Mouse (Mus musculus): Measurements from ENCODE around the gene Ppt1. TPM values are rescaled to one million over a fixed set of nuclear protein-coding genes. Genes with fewer than 3 reads are reported as not detected.

The Ppt1 gene
- 46.8 and 50.7 TPM in 2 replicates for polyA plus RNA-seq (2015; fragmentation: Nextera tagmentation; extraction: Ambion mirVana)

- H3K27ac ChIP-seq (replicated peaks) = 0 out of 2 replicates have a peak within 1 kb of the TSS, but pooled peaks have one; percentile 49
- peak; percentile 94 for ATAC-seq (ENCODE audit: low FRiP score, low TSS enrichment)
Measured at GRCm38 (mm10) chr4:122835530-122836402, at the start of gene Ppt1. TSS of gene Ppt1 (plus strand) at chr4:122836242.

GRCm38 (mm10) chr4:122789335-122790089, 46.5 kb upstream of the Ppt1 start:
- TF ChIP-seq EP300 (optimal IDR thresholded peaks at IDR 0.05) = no peak
- TF ChIP-seq CTCF (IDR thresholded peaks at IDR 0.05; ENCODE audit: low read depth) = no peak
- H3K4me2 ChIP-seq (replicated peaks; ENCODE audit: low read depth) = no peak overlapping the region
- no peaks in the 10 kb centered on the region for H3K4me1 ChIP-seq (replicated peaks; ENCODE audit: control insufficient read depth, insufficient read depth)
- no peaks in the 10 kb centered on the region for H3K36me3 ChIP-seq (ENCODE audit: control insufficient read depth, insufficient read depth, low read length)
- H3K9ac ChIP-seq (ENCODE audit: low read length) = no peak overlapping the region
- H3K4me3 ChIP-seq (ENCODE audit: low read depth, low read length) = no peak overlapping the region
- peak overlapping the region; percentile 35; the same call in 1 of the 2 replicates for H3K27ac ChIP-seq (replicated peaks)
- ATAC-seq (ENCODE audit: low FRiP score, low TSS enrichment) = peak; percentile 91
- H3K27me3 ChIP-seq (ENCODE audit: control insufficient read depth, insufficient read depth, low read length) = no peaks in the 10 kb centered on the region
- DNase-seq (ENCODE audit: low spot score) = peak; percentile 44
- no peaks in the 10 kb centered on the region for H3K9me3 ChIP-seq (ENCODE audit: control insufficient read depth, low read length)
- WGBS = 40% methylated on average over 4 of the region's 4 CpGs

More at GRCm38 (mm10) chr4:122835530-122836402, at the start of gene Ppt1:
- Histone ChIP-seq H3K4me1 (replicated peaks; ENCODE audit: control insufficient read depth, insufficient read depth) (0 out of 2 replicates have a peak, but pooled peaks cover 2% of the 10 kb centered on the region), H3K36me3 (ENCODE audit: control insufficient read depth, insufficient read depth, low read length) (no peaks in the 10 kb centered on the region), H3K9me3 (ENCODE audit: control insufficient read depth, low read length) (no peaks in the 10 kb centered on the region), H3K4me3 (ENCODE audit: low read depth, low read length) (peak within 1 kb of the TSS; percentile 79), H3K9ac (ENCODE audit: low read length) (peak within 1 kb of the TSS; percentile 80), H3K4me2 (replicated peaks; ENCODE audit: low read depth) (peak within 1 kb of the TSS; percentile 84), H3K27me3 (ENCODE audit: control insufficient read depth, insufficient read depth, low read length) (no peaks in the 10 kb centered on the region)
- TF ChIP-seq EP300 (optimal IDR thresholded peaks at IDR 0.05) (no peak), CTCF (IDR thresholded peaks at IDR 0.05; ENCODE audit: low read depth) (peak; percentile 56)
- WGBS = 3% methylated on average over 31 of the region's 31 CpGs
- DNase-seq (ENCODE audit: low spot score) = peak; percentile 89

GRCm38 (mm10) chr4:122808108-122808507, 27.9 kb upstream of the Ppt1 start:
- 22% methylated on average over 4 of the region's 4 CpGs for WGBS
- no peak overlapping the region for H3K4me2 ChIP-seq (replicated peaks; ENCODE audit: low read depth)
- DNase-seq (ENCODE audit: low spot score) (peak; percentile 84), ATAC-seq (ENCODE audit: low FRiP score, low TSS enrichment) (peak; percentile 79)
- no peaks in the 10 kb centered on the region for H3K27me3 ChIP-seq (ENCODE audit: control insufficient read depth, insufficient read depth, low read length)
- TF ChIP-seq EP300 (optimal IDR thresholded peaks at IDR 0.05) = no peak
- TF ChIP-seq CTCF (IDR thresholded peaks at IDR 0.05; ENCODE audit: low read depth) = peak; percentile 94
- H3K9ac ChIP-seq (ENCODE audit: low read length) = no peak overlapping the region
- H3K4me3 ChIP-seq (ENCODE audit: low read depth, low read length) = no peak overlapping the region
- H3K27ac ChIP-seq (replicated peaks) = no peak overlapping the region
- H3K4me1 ChIP-seq (replicated peaks; ENCODE audit: control insufficient read depth, insufficient read depth) = no peaks in the 10 kb centered on the region
- H3K36me3 ChIP-seq (ENCODE audit: control insufficient read depth, insufficient read depth, low read length) = no peaks in the 10 kb centered on the region
- H3K9me3 ChIP-seq (ENCODE audit: control insufficient read depth, low read length) = no peaks in the 10 kb centered on the region

GRCm38 (mm10) chr4:122811180-122811579, 24.9 kb upstream of the Ppt1 start:
- DNase-seq (ENCODE audit: low spot score) (no peak), ATAC-seq (ENCODE audit: low FRiP score, low TSS enrichment) (no peak)
- Histone ChIP-seq H3K9ac (ENCODE audit: low read length) (no peak overlapping the region), H3K27ac (replicated peaks) (no peak overlapping the region), H3K36me3 (ENCODE audit: control insufficient read depth, insufficient read depth, low read length) (no peaks in the 10 kb centered on the region), H3K4me3 (ENCODE audit: low read depth, low read length) (no peak overlapping the region), H3K9me3 (ENCODE audit: control insufficient read depth, low read length) (no peaks in the 10 kb centered on the region), H3K4me1 (replicated peaks; ENCODE audit: control insufficient read depth, insufficient read depth) (no peaks in the 10 kb centered on the region), H3K27me3 (ENCODE audit: control insufficient read depth, insufficient read depth, low read length) (no peaks in the 10 kb centered on the region), H3K4me2 (replicated peaks; ENCODE audit: low read depth) (no peak overlapping the region)
- TF ChIP-seq EP300 (optimal IDR thresholded peaks at IDR 0.05) = no peak
- no peak for TF ChIP-seq CTCF (IDR thresholded peaks at IDR 0.05; ENCODE audit: low read depth)
- WGBS = 52% methylated on average over 1 of the region's 1 CpGs

GRCm38 (mm10) chr4:122811824-122812223, 24.2 kb upstream of the Ppt1 start:
- Histone ChIP-seq H3K27me3 (ENCODE audit: control insufficient read depth, insufficient read depth, low read length) (no peaks in the 10 kb centered on the region), H3K36me3 (ENCODE audit: control insufficient read depth, insufficient read depth, low read length) (no peaks in the 10 kb centered on the region), H3K4me1 (replicated peaks; ENCODE audit: control insufficient read depth, insufficient read depth) (no peaks in the 10 kb centered on the region), H3K27ac (replicated peaks) (no peak overlapping the region), H3K4me2 (replicated peaks; ENCODE audit: low read depth) (no peak overlapping the region), H3K9ac (ENCODE audit: low read length) (no peak overlapping the region), H3K9me3 (ENCODE audit: control insufficient read depth, low read length) (no peaks in the 10 kb centered on the region), H3K4me3 (ENCODE audit: low read depth, low read length) (no peak overlapping the region)
- ATAC-seq (ENCODE audit: low FRiP score, low TSS enrichment) (no peak), DNase-seq (ENCODE audit: low spot score) (no peak)
- TF ChIP-seq EP300 (optimal IDR thresholded peaks at IDR 0.05) (no peak), CTCF (IDR thresholded peaks at IDR 0.05; ENCODE audit: low read depth) (no peak)
- 43% methylated on average over 2 of the region's 2 CpGs for WGBS
